Mouse (Mus musculus) ES-E14 (cell line): ENCODE measurements around the gene Ube2l6. TPM values are rescaled to one million over a fixed set of nuclear protein-coding genes. Genes with fewer than 3 reads are reported as not detected.
A peak's percentile ranks its signal among the peaks of the same experiment; 100 is the strongest.
"Not testable (repeated sequence)": the region's sequence is repeated elsewhere in the genome, so short reads cannot be mapped to it uniquely, and the experiment has no call there.

ENCODE experiments used
- DNase-seq: peaks from one replicate; pipeline ENCODE4 v3.0.0-alpha.2; 2013; ENCODE audit warnings: low read depth, low spot score
- H3K27ac ChIP-seq: 2 replicates; pipeline ENCODE4 v1.5.1; 2012; ENCODE audit warnings: low read depth, mild to moderate bottlenecking, low read length, moderate library complexity, mixed read lengths; ENCODE audit not compliant: poor library complexity, insufficient read depth, severe bottlenecking
- H3K36me3 ChIP-seq: 2 replicates; pipeline ENCODE4 v1.6.1; 2012; ENCODE audit warnings: mild to moderate bottlenecking, low read length, moderate library complexity, mixed read lengths; ENCODE audit not compliant: control insufficient read depth, poor library complexity, insufficient read depth, severe bottlenecking
- H3K4me1 ChIP-seq, 2 experiments: fragments of 150-350 bp in 1 of 2; sonication (generic) in 1 of 2; 2 replicates each; pipeline ENCODE4 v1.6.1; 2012; ENCODE audit warnings: low read length in 2 of 2, mild to moderate bottlenecking in 1 of 2, mixed read lengths in 1 of 2; ENCODE audit not compliant: control insufficient read depth in 2 of 2, insufficient read depth in 2 of 2, poor library complexity in 1 of 2
- H3K4me3 ChIP-seq, 2 experiments: fragments of 150-350 bp in 1 of 2; sonication (generic) in 1 of 2; 2 replicates each; pipeline ENCODE4 v1.5.1; 2012; ENCODE audit warnings: low read length in 2 of 2, low read depth in 1 of 2, mild to moderate bottlenecking in 1 of 2, mixed read lengths in 1 of 2; ENCODE audit not compliant: insufficient read depth in 1 of 2, poor library complexity in 1 of 2, severe bottlenecking in 1 of 2
- H3K9ac ChIP-seq: 2 replicates; pipeline ENCODE4 v1.6.1; 2012; ENCODE audit warnings: low read depth, mild to moderate bottlenecking, low read length, mixed read lengths; ENCODE audit not compliant: poor library complexity, insufficient read depth, severe bottlenecking
- H3K9me3 ChIP-seq: fragments of 150-350 bp; sonication (generic); 2 replicates; pipeline ENCODE4 v1.6.1; 2012; ENCODE audit warnings: low read depth, mild to moderate bottlenecking, low read length; ENCODE audit not compliant: control insufficient read depth, insufficient read depth
- CHD2 ChIP-seq: IDR thresholded peaks from 2 replicates; pipeline ENCODE4 v1.6.1; 2014; ENCODE audit warnings: mild to moderate bottlenecking, low read depth, low read length, inconsistent platforms
- HCFC1 ChIP-seq: IDR thresholded peaks from 2 replicates; pipeline ENCODE4 v1.6.1; 2012; ENCODE audit warnings: low read length, inconsistent platforms, borderline replicate concordance; ENCODE audit not compliant: insufficient read depth
- MAFK ChIP-seq: IDR thresholded peaks from 2 replicates; pipeline ENCODE4 v1.6.1; 2014; ENCODE audit warnings: mild to moderate bottlenecking, low read depth, low read length, inconsistent platforms; ENCODE audit not compliant: insufficient read depth
- ZC3H11A ChIP-seq: IDR thresholded peaks from 2 replicates; pipeline ENCODE4 v1.6.1; 2012; ENCODE audit warnings: low read depth, mild to moderate bottlenecking, inconsistent platforms, low read length, borderline replicate concordance
- ZNF384 ChIP-seq: IDR thresholded peaks from 2 replicates; pipeline ENCODE4 v1.6.1; 2012; ENCODE audit warnings: low read depth, low read length, inconsistent platforms
- in situ Hi-C, 2 experiments: fragments of 600-800 bp; cut with MboI; formaldehyde crosslinking; loops; one replicate each; pipeline ENCODE4 v1.15.1; 2025; ENCODE audit warnings: low sequenced_read_pairs in 2 of 2, inconsistent platforms in 1 of 2; ENCODE audit not compliant: unreplicated experiment in 2 of 2
- total RNA-seq: library from RNA; depleted of rRNA; stranded (reverse); fragments of 300-350 nt; gene quantifications from 2 replicates; pipeline ENCODE4 v1.2.3, GENCODE M21; 2012

Ube2l6 gene
- total RNA-seq, 1 experiment: 1.9 TPM

DNA sequence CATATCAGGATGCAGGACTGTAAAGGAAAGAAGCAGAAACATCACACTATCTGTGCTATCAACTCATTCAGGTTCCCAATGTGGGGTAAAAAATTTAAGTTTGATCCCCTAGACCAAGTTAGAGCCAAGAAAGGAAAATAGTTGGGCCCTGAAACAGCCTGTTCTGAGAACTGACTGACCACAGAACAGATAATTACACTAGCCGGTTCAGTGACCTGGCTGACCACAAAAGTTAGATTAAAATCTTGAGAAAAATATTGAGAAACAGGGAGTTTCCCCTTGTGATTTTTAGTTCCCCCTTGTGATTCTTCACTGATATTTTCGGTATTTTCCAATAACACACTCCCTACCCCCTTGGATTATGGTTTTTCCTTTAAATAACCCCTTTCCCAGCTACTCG lies 4.8 kb upstream of the Ube2l6 start:
- Histone ChIP-seq H3K9ac (no peak overlapping the region), H3K4me3 (no peak overlapping the region), H3K4me1 (peaks cover 0 to 2% of the 10 kb centered on the region in 2 experiments; a peak in 1 of 4 replicates), H3K9me3 (no peaks in the 10 kb centered on the region), H3K36me3 (no peaks in the 10 kb centered on the region), H3K27ac (no peak overlapping the region)
- TF ChIP-seq ZC3H11A (no peak), HCFC1 (no peak), MAFK (no peak), ZNF384 (no peak), CHD2 (no peak)
- no peak for DNase-seq
- in situ Hi-C loops: no loop called here

DNA sequence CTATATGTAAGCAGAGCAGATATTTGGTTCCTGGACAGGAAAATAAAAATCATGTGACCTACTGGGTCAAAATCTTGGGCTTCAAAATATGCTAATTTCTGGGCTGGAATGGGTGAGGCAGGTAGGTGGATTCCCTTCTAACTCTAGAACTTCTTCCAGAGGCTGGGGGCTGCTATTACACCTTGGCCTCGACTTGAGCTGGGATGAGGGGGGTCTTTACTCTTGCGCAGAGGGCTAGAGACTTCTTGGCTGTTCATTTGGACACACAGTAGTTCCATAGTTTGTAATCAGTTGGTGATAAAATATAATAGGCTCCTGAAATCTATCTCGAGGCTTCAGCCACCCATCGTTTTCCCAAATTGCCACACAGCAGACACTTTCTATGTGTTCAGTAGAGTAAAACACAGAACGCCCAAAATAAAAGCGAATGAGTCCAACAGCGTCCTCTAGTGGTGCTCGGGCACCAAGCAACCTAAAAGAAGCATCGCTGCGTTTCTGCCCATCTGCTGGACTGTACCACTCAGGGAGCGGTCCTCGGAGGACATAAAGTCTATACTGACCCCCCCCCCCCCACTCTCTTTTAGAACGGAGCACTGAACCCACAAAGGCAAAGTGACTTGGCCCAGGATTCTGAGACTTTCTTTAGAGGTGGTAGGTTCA lies 665 bp upstream of the Ube2l6 start:
- Histone ChIP-seq H3K36me3 (no peaks in the 10 kb centered on the region), H3K9ac (no peak overlapping the region; the same call in 1 of the 2 replicates)
- in situ Hi-C loops: no loop called here

DNA sequence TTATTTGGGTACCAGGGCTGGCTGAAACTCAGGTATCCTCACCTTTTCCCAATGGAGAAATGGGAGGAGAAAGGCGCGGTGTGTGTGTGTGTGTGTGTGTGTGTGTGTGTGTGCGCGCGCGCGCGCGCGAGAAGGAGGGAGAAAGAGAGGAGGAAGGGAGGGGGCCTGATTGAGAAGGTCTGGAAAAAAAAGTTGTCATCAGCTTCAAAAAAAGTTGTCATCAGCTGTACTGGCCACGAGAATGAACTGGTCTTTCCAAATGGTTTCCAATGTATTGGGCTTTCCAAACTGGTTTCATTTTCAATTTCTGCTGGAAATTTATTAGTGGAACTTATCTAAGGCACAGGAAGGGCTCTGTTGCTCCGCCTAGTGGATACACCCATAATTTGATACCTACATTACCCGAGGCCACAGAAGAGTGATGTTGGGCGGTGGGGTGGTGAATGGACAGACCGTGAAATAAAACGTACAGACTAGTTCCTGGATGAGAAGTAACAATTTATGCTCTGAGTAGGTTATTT lies 473 bp downstream of the Ube2l6 start:
- peak; percentile 34 for DNase-seq
- Histone ChIP-seq H3K9ac (peak overlapping the region; percentile 23; the same call in 1 of the 2 replicates), H3K9me3 (no peaks in the 10 kb centered on the region), H3K4me3 (peak overlapping the region; percentile 65 to 72), H3K4me1 (peaks cover 0 to 2% of the 10 kb centered on the region in 2 experiments; a peak in 1 of 4 replicates), H3K36me3 (no peaks in the 10 kb centered on the region), H3K27ac (no peak overlapping the region)
- in situ Hi-C loops: no loop called here
- no peak for TF ChIP-seq CHD2
- TF ChIP-seq ZNF384: no peak
- TF ChIP-seq HCFC1: no peak
- TF ChIP-seq MAFK: no peak
- TF ChIP-seq ZC3H11A: no peak

More for the DNA sequence above, 665 bp upstream of the Ube2l6 start:
- TF ChIP-seq ZNF384 (no peak), CHD2 (no peak), ZC3H11A (peak; percentile 50; the same call in 1 of the 2 replicates), HCFC1 (no peak)
- H3K27ac ChIP-seq: no peak overlapping the region
- H3K4me3 ChIP-seq: peak overlapping the region; percentile 65 to 72
- peaks cover 0 to 2% of the 10 kb centered on the region in 2 experiments; a peak in 1 of 4 replicates for H3K4me1 ChIP-seq
- DNase-seq: peak; percentile 71
- H3K9me3 ChIP-seq: no peaks in the 10 kb centered on the region

DNA sequence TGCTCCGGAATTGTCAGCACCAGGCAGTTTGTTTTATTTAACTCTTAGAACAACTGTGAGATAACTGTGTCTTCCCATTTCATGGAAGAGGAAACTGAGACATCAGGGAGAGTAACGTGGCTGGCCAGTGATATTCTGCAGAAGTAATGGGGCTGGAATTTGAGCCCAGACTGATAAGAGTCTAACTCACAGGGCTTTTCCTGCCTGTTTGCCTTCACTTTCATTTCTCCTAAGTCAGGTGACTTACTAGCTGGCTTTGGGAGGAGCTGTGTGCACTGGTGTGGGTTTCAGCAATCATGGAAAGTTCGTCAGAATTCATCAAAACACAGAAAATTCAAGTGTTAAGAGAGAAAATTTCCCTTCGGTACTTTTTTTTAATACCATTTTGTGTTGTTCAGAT lies 1.7 kb downstream of the Ube2l6 start:
- peaks cover 0 to 2% of the 10 kb centered on the region in 2 experiments; a peak in 1 of 4 replicates for H3K4me1 ChIP-seq
- no peak overlapping the region for H3K27ac ChIP-seq
- H3K9ac ChIP-seq: no peak overlapping the region
- no peaks in the 10 kb centered on the region for H3K36me3 ChIP-seq
- no peak overlapping the region for H3K4me3 ChIP-seq
- in situ Hi-C loops: no loop called here
- no peak for DNase-seq
- TF ChIP-seq HCFC1 (no peak), MAFK (no peak), CHD2 (no peak), ZC3H11A (no peak), ZNF384 (no peak)
- H3K9me3 ChIP-seq: no peaks in the 10 kb centered on the region

DNA sequence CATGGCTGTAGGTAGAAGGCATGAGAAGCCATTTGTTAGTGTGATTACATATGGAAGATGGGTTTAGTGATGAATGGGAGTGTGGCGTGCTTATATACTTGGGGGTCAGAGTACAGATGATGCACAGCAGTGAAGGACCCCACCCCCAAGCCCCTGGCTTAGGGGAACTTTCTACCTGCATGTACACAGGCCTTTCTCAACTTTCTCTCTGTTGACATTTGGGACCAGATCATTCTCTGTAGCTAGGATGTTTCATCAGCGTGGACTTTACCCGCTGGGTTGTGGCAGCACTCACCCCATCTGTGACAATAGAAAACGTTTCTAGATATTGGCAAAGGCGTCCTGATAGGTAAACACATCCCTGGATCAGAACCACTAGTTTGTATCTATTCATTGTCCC lies 2.6 kb downstream of the Ube2l6 start:
- H3K4me3 ChIP-seq, in situ Hi-C loops, H3K36me3 ChIP-seq, DNase-seq, H3K27ac ChIP-seq, H3K4me1 ChIP-seq, H3K9me3 ChIP-seq, H3K9ac ChIP-seq: not testable (repeated sequence)
